Mouse (Mus musculus) CH12.LX (cell line): ENCODE results near the gene Krtap26-1. TPM values are rescaled to one million over a fixed set of nuclear protein-coding genes. Genes with fewer than 3 reads are reported as not detected.

ENCODE experiments used
- DNase-seq: peaks from one replicate; pipeline ENCODE4 v3.0.0-alpha.2; 2013; ENCODE audit errors: extremely low read depth
- H3K27ac ChIP-seq: 2 replicates; pipeline ENCODE4 v1.5.1; 2012; ENCODE audit warnings: low read depth, mild to moderate bottlenecking, control low read depth, moderate library complexity; ENCODE audit not compliant: insufficient read depth
- H3K27me3 ChIP-seq: replicated peaks from 2 replicates; pipeline ENCODE3; 2012; ENCODE audit warnings: inconsistent platforms
- H3K36me3 ChIP-seq, 2 experiments: replicated peaks in 1 of 2; 2 replicates each; pipeline versions ENCODE3 to v1.6.1; 2012; ENCODE audit warnings: inconsistent platforms in 1 of 2, low read length in 1 of 2, mild to moderate bottlenecking in 1 of 2, mixed read lengths in 1 of 2, moderate library complexity in 1 of 2; ENCODE audit not compliant: control insufficient read depth in 1 of 2, insufficient read depth in 1 of 2
- H3K4me1 ChIP-seq, 2 experiments: 2 replicates each; pipeline ENCODE4 v1.6.1; 2012; ENCODE audit warnings: inconsistent platforms in 1 of 2, moderate library complexity in 1 of 2; ENCODE audit not compliant: insufficient read depth in 2 of 2, control insufficient read depth in 1 of 2
- H3K4me2 ChIP-seq: 2 replicates; pipeline ENCODE4 v1.6.1; 2012; ENCODE audit warnings: low read depth, mild to moderate bottlenecking, control low read depth; ENCODE audit not compliant: poor library complexity, insufficient read depth, severe bottlenecking
- H3K4me3 ChIP-seq, 3 experiments: fragments of 150-350 bp in 1 of 3; sonication (generic) in 1 of 3; replicated peaks in 1 of 3; 2 replicates each; pipeline versions ENCODE3 to v1.5.1; 2011 to 2012; ENCODE audit warnings: low read depth in 2 of 3, low read length in 2 of 3, mild to moderate bottlenecking in 2 of 3, moderate library complexity in 2 of 3, control low read depth in 1 of 3, improper control_type of control experiment in 1 of 3, inconsistent platforms in 1 of 3, mixed read lengths in 1 of 3; ENCODE audit not compliant: poor library complexity in 1 of 3
- H3K79me2 ChIP-seq: replicated peaks from 2 replicates; pipeline ENCODE4 v1.6.1; 2012; ENCODE audit warnings: mild to moderate bottlenecking, moderate library complexity; ENCODE audit not compliant: control insufficient read depth, poor library complexity, insufficient read depth, severe bottlenecking; ENCODE audit errors: extremely low read depth
- H3K9ac ChIP-seq: 2 replicates; pipeline ENCODE4 v1.6.1; 2012; ENCODE audit warnings: low read depth, mild to moderate bottlenecking, control low read depth, moderate library complexity; ENCODE audit not compliant: insufficient read depth
- H3K9me3 ChIP-seq: replicated peaks from 2 replicates; pipeline ENCODE3; 2012; ENCODE audit warnings: low read length, inconsistent platforms, mixed read lengths
- CHD1 ChIP-seq: IDR thresholded peaks from 2 replicates; pipeline ENCODE4 v1.6.1; 2012; ENCODE audit warnings: low read depth, low read length, improper control_type of control experiment, inconsistent platforms
- E2F4 ChIP-seq: IDR thresholded peaks from 2 replicates; pipeline ENCODE4 v1.6.1; 2011; ENCODE audit warnings: low read depth, low read length, improper control_type of control experiment; ENCODE audit not compliant: insufficient replicate concordance
- ETS1 ChIP-seq: conservative IDR thresholded peaks from 2 replicates; pipeline ENCODE4 v1.6.1; 2012; ENCODE audit warnings: low read depth, mild to moderate bottlenecking, inconsistent platforms, low read length, improper control_type of control experiment, moderate library complexity
- JUN ChIP-seq: IDR thresholded peaks from 2 replicates; pipeline ENCODE4 v1.6.1; 2011; ENCODE audit warnings: low read depth, mild to moderate bottlenecking, low read length, improper control_type of control experiment, moderate library complexity; ENCODE audit not compliant: insufficient read depth
- JUND ChIP-seq: conservative IDR thresholded peaks from 2 replicates; pipeline ENCODE4 v1.6.1; 2011; ENCODE audit warnings: low read depth, low read length, improper control_type of control experiment
- MAZ ChIP-seq: IDR thresholded peaks from 2 replicates; pipeline ENCODE4 v1.6.1; 2012; ENCODE audit warnings: low read depth, mild to moderate bottlenecking, inconsistent platforms, low read length, improper control_type of control experiment, moderate library complexity
- NELFE ChIP-seq: IDR thresholded peaks from 2 replicates; pipeline ENCODE4 v1.6.1; 2011; ENCODE audit warnings: low read depth, low read length, improper control_type of control experiment
- NRF1 ChIP-seq: IDR thresholded peaks from 2 replicates; pipeline ENCODE4 v1.6.1; 2014; ENCODE audit warnings: low read depth, mild to moderate bottlenecking, inconsistent platforms, low read length, improper control_type of control experiment, moderate library complexity
- TCF12 ChIP-seq: IDR thresholded peaks from 2 replicates; pipeline ENCODE4 v1.6.1; 2014; ENCODE audit warnings: low read depth, mild to moderate bottlenecking, inconsistent platforms, low read length, improper control_type of control experiment
- UBTF ChIP-seq: IDR thresholded peaks from 2 replicates; pipeline ENCODE4 v1.6.1; 2012; ENCODE audit warnings: low read depth, mild to moderate bottlenecking, inconsistent platforms, low read length, improper control_type of control experiment, moderate library complexity
- ZC3H11A ChIP-seq: IDR thresholded peaks from 2 replicates; pipeline ENCODE4 v1.6.1; 2012; ENCODE audit warnings: low read depth, mild to moderate bottlenecking, inconsistent platforms, low read length, improper control_type of control experiment
- ZKSCAN1 ChIP-seq: IDR thresholded peaks from 2 replicates; pipeline ENCODE4 v1.6.1; 2012; ENCODE audit warnings: low read depth, inconsistent platforms, low read length, improper control_type of control experiment, borderline replicate concordance
- dilution Hi-C: fragments of 300-500 bp; cut with MboI; formaldehyde crosslinking; loops from 2 replicates; pipeline ENCODE4 v1.14.3; 2020; ENCODE audit warnings: low sequenced_read_pairs; ENCODE audit not compliant: extremely low pct_unique_long_range_greater_than_20kb, extremely low pct_ligation_motif_present
- in situ Hi-C: fragments of 300-500 bp; cut with MboI; formaldehyde crosslinking; loops from 3 replicates; pipeline ENCODE4 v1.14.3; 2019; ENCODE audit warnings: low sequenced_read_pairs, low pct_ligation_motif_present, low pct_unique_long_range_greater_than_20kb, mixed read lengths
- polyA plus RNA-seq: library from polyadenylated mRNA; unstranded; fragments of >175 nt; gene quantifications from 2 replicates; pipeline ENCODE4 v1.2.1, GENCODE M21; 2012; ENCODE audit warnings: low read depth; ENCODE audit not compliant: insufficient read length
- total RNA-seq, 2 experiments: library from RNA; depleted of rRNA; stranded (reverse); fragments of 300-350 nt in 1 of 2; fragments of >200 nt in 1 of 2; gene quantifications; 2 replicates each; pipeline ENCODE4 v1.2.3; 2012 to 2014

Krtap26-1 gene
- total and polyA plus RNA-seq, 3 experiments = not detected

DNA sequence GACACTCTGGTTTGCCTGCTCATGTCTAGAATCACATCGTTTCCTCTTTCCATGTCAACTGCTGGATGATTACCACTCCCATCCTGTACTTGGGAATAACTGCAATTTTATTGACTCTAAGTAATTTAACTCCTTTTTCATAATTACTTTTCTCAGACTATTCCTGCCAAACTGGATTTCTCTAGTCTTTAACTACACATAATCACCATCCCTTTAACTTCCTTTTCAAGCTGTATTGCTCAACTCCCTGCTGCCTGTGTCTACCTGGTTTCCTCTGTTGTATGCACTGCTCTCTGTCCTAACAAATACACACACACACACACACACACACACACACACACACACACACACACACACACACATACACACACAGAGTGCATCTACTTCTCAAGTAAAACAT lies 3.5 kb upstream of the Krtap26-1 start:
- TF ChIP-seq NRF1 = no peak
- no peak for TF ChIP-seq JUND
- no peak for TF ChIP-seq ETS1
- no peak for TF ChIP-seq ZKSCAN1
- H3K4me2 ChIP-seq = no peak overlapping the region
- H3K4me1 ChIP-seq = no peaks in the 10 kb centered on the region
- no peaks in the 10 kb centered on the region for H3K36me3 ChIP-seq
- DNase-seq = no peak
- dilution Hi-C loops (no loop called here), in situ Hi-C loops (no loop called here)
- peaks cover 54% of the 10 kb centered on the region for H3K9me3 ChIP-seq
- H3K27ac ChIP-seq = no peak overlapping the region
- no peak overlapping the region for H3K9ac ChIP-seq
- no peaks in the 10 kb centered on the region for H3K27me3 ChIP-seq
- H3K4me3 ChIP-seq = no peak overlapping the region
- no peaks in the 10 kb centered on the region for H3K79me2 ChIP-seq

DNA sequence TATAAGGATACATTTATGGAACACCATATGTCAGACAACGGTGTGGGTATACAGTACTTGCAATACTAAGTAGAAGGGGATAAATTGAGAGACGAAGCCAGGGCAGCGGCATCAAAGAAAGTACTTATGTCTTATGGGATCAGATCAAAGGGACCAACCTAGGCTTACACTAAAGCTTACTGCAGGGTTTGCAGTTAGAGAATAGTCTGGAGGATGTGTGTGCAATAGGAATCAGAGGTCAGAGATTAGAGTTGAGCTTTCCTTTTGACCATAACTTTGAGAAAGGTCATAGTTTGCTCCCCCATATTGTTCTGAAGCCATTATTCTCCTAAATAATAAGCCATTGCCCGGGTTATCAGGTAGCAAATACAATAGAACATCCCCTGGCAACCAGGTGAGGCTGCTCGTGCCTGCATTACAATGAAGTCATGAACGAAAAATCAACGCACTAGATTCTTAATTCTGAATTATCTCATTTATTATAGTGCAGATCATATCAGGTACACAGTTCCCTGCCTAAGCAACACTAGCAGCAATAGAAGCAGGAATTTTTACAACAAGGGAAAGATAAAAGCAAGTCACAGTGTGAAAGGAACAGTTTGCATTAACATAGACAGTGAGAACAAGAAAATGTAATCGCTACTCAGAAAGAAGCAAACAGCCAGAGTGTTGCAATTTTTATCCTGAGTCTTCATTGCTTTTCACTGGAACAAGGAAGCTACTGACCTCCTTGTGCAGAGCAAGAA lies 1.1 kb downstream of the Krtap26-1 start:
- H3K4me1 ChIP-seq = no peaks in the 10 kb centered on the region
- no peak overlapping the region for H3K9ac ChIP-seq
- dilution Hi-C loops = no loop called here
- H3K79me2 ChIP-seq = no peaks in the 10 kb centered on the region
- H3K27ac ChIP-seq = no peak overlapping the region
- H3K27me3 ChIP-seq = no peaks in the 10 kb centered on the region
- H3K9me3 ChIP-seq = peaks cover 61% of the 10 kb centered on the region
- no peak for DNase-seq
- no peak overlapping the region for H3K4me3 ChIP-seq
- no peaks in the 10 kb centered on the region for H3K36me3 ChIP-seq
- in situ Hi-C loops = no loop called here
- no peak for TF ChIP-seq JUN
- TF ChIP-seq CHD1 = no peak
- H3K4me2 ChIP-seq = no peak overlapping the region

DNA sequence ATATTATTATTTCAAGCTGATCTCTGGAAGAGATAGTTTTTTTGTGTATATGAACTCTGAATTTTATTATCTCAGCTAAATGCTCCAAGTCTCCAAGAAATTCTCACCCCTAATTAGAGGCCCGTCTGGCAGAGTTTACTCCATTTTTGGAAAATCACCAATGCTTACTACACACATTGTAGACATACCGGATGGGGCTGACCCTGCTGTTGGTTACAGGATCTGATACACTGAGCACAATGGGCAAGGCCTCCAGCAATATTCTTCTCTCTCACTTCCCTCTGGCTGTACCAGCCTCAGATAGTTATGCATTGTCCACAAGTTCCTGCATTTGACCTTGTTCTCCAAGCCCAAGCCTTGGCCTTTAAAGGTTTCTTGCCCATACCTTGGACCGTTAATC lies 7.5 kb downstream of the Krtap26-1 start:
- H3K9me3 ChIP-seq = peaks cover 58% of the 10 kb centered on the region
- DNase-seq = no peak
- H3K27me3 ChIP-seq = no peaks in the 10 kb centered on the region
- H3K4me1 ChIP-seq = no peaks in the 10 kb centered on the region
- H3K27ac ChIP-seq = no peak overlapping the region
- no peak overlapping the region for H3K4me3 ChIP-seq
- H3K9ac ChIP-seq = no peak overlapping the region
- TF ChIP-seq CHD1 (no peak), ZKSCAN1 (no peak), MAZ (no peak), NRF1 (no peak), ZC3H11A (no peak), E2F4 (no peak), UBTF (no peak), NELFE (no peak), TCF12 (no peak)
- TF ChIP-seq, all 38 proteins: peak for 0
- H3K79me2 ChIP-seq = no peaks in the 10 kb centered on the region
- dilution Hi-C loops (no loop called here), in situ Hi-C loops (no loop called here)
- H3K4me2 ChIP-seq = no peak overlapping the region
- H3K36me3 ChIP-seq = no peaks in the 10 kb centered on the region
